Mouse (Mus musculus) liver, adult 2 months (tissue): ENCODE data around the gene Tubg2. TPM values are rescaled to one million over a fixed set of nuclear protein-coding genes. Genes with fewer than 3 reads are reported as not detected.
A peak's percentile ranks its signal among the peaks of the same experiment; 100 is the strongest.

Source experiments
- DNase-seq: peaks from one replicate; pipeline ENCODE4 v3.0.0-alpha.2; 2011; ENCODE audit warnings: low read depth, low spot score; ENCODE audit errors: extremely low read depth
- H3K27ac ChIP-seq: fragments of 200-500 bp; replicated peaks from 2 replicates; pipeline ENCODE4 v1.5.1; 2012; ENCODE audit warnings: low read depth, mild to moderate bottlenecking, control low read depth, inconsistent platforms, low read length; ENCODE audit not compliant: insufficient read depth
- H3K27me3 ChIP-seq: fragments of 200-500 bp; 2 replicates; pipeline ENCODE4 v1.6.1; 2012; ENCODE audit warnings: mild to moderate bottlenecking, moderate library complexity, low read length, inconsistent platforms; ENCODE audit not compliant: control insufficient read depth, insufficient read depth
- H3K36me3 ChIP-seq: fragments of 200-500 bp; 2 replicates; pipeline ENCODE4 v1.6.1; 2012; ENCODE audit warnings: low read length, inconsistent platforms; ENCODE audit not compliant: control insufficient read depth, insufficient read depth
- H3K4me1 ChIP-seq: fragments of 200-500 bp; 2 replicates; pipeline ENCODE4 v1.6.1; 2011; ENCODE audit warnings: low read length; ENCODE audit not compliant: control insufficient read depth, insufficient read depth
- H3K4me3 ChIP-seq: fragments of 200-500 bp; 2 replicates; pipeline ENCODE4 v1.5.1; 2011; ENCODE audit warnings: low read depth, mild to moderate bottlenecking, control low read depth, low read length, moderate library complexity; ENCODE audit not compliant: insufficient read depth
- H3K79me2 ChIP-seq: fragments of 200-500 bp; 2 replicates; pipeline ENCODE4 v1.6.1; 2012; ENCODE audit warnings: inconsistent platforms, mild to moderate bottlenecking, low read length, moderate library complexity; ENCODE audit not compliant: control insufficient read depth, insufficient read depth
- H3K9ac ChIP-seq: fragments of 200-500 bp; 2 replicates; pipeline ENCODE4 v1.6.1; 2012; ENCODE audit warnings: low read depth, mild to moderate bottlenecking, control low read depth, inconsistent platforms, low read length
- CTCF ChIP-seq: fragments of 200-500 bp; IDR thresholded peaks from 2 replicates; pipeline ENCODE4 v1.5.1; 2011; ENCODE audit warnings: low read depth, low read length, control low read depth
- POLR2A ChIP-seq: fragments of 200-500 bp; IDR thresholded peaks from 2 replicates; pipeline ENCODE4 v1.6.1; 2011; ENCODE audit warnings: low read length, control low read depth; ENCODE audit not compliant: insufficient read depth; ENCODE audit errors: extremely low read depth
- WGBS: fragments of 180-500 bp; shearing (Covaris S2); methylation state at CpG from one replicate; pipeline ENCODE4 v1.1.7; 2018; 5-methylcytosine and 5-hydroxymethylcytosine counted together
- polyA plus RNA-seq: library from polyadenylated mRNA; depleted of rRNA; stranded (reverse); fragments of >200 nt; gene quantifications from 2 replicates; pipeline ENCODE4 v1.2.3, GENCODE M21; 2012
- total RNA-seq: library from RNA; depleted of rRNA; stranded (reverse); fragments of >200 nt; gene quantifications from 2 replicates; pipeline ENCODE4 v1.2.3, GENCODE M21; 2014

Gene Tubg2
- total and polyA plus RNA-seq, 2 experiments, result 0.10 TPM; not detected in 1

DNA sequence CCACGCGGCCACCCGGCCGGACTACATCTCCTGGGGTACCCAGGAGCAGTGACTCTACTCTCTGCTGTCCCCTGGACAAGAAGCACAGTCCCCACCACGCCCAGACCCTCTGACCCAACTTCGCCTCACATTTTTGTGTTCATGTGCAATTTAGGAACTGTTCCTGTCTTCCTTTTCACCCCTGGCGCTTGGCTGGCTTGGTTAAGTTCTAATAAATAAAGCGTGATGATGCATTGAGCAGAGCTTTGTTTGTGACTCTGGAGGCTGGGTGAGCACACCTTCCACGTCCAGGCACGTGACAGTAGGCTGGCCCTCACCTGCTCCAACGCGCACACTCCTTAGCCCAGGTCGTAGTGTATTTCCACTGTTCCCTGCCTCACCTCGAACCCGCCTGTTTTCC is 5.8 kb downstream of the Tubg2 start:
- H3K9ac ChIP-seq, result no peak overlapping the region
- WGBS, result 94% methylated on average over 15 of the region's 15 CpGs
- H3K4me1 ChIP-seq, result no peaks in the 10 kb centered on the region; the same call in 1 of the 2 replicates
- H3K27ac ChIP-seq, result no peak overlapping the region
- DNase-seq, result no peak
- no peaks in the 10 kb centered on the region for H3K79me2 ChIP-seq
- peaks cover 22% of the 10 kb centered on the region for H3K36me3 ChIP-seq
- TF ChIP-seq CTCF (no peak), POLR2A (no peak)
- H3K27me3 ChIP-seq, result no peaks in the 10 kb centered on the region
- no peak overlapping the region for H3K4me3 ChIP-seq

- H3K27me3 ChIP-seq, result no peaks in the 10 kb centered on the region
- WGBS, result 59% methylated on average over 5 of the region's 5 CpGs
- DNase-seq, result no peak
- H3K4me3 ChIP-seq, result no peak overlapping the region
- H3K4me1 ChIP-seq, result no peaks in the 10 kb centered on the region; the same call in 1 of the 2 replicates
- peaks cover 25% of the 10 kb centered on the region for H3K36me3 ChIP-seq
- no peak overlapping the region for H3K9ac ChIP-seq
- TF ChIP-seq POLR2A (no peak), CTCF (no peak)
- no peaks in the 10 kb centered on the region for H3K79me2 ChIP-seq
- no peak overlapping the region for H3K27ac ChIP-seq
Observed at GRCm38 (mm10) chr11:101162301-101162700, 6.6 kb downstream of the Tubg2 start.

DNA sequence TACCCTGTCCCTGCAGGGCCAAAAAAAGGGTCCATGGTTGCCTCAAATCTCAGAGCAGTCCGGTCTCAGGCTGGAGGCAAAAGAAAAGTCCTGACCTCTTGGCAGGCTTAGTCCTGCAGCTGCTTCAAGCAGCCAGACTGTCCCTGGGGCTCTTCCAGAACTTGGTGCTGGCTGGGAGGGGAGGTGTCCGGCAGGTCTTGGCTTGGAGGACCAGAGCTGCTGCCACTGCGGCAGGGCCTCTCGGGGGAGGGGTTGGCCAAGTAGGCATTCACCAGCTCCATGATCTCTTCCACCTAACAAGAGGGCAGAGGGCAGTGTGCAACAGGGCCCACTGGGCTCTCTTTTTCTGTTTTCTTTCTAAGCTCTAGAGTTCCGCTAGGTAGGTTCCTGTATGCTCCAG is 7.1 kb downstream of the Tubg2 start:
- TF ChIP-seq POLR2A (no peak), CTCF (no peak)
- H3K79me2 ChIP-seq, result no peaks in the 10 kb centered on the region
- H3K4me3 ChIP-seq, result no peak overlapping the region
- 30% methylated on average over 5 of the region's 5 CpGs for WGBS
- H3K4me1 ChIP-seq, result no peaks in the 10 kb centered on the region; the same call in 1 of the 2 replicates
- peak; percentile 83 for DNase-seq
- H3K36me3 ChIP-seq, result peaks cover 29% of the 10 kb centered on the region
- no peak overlapping the region for H3K9ac ChIP-seq
- H3K27me3 ChIP-seq, result no peaks in the 10 kb centered on the region
- no peak overlapping the region for H3K27ac ChIP-seq

- DNase-seq, result no peak
- H3K4me3 ChIP-seq, result no peak overlapping the region
- H3K36me3 ChIP-seq, result peaks cover 32% of the 10 kb centered on the region
- TF ChIP-seq CTCF, result no peak
- H3K4me1 ChIP-seq, result no peaks in the 10 kb centered on the region; the same call in none of the 2 replicates
- WGBS, result 91% methylated on average over 49 of the region's 49 CpGs
- H3K79me2 ChIP-seq, result no peaks in the 10 kb centered on the region
- H3K9ac ChIP-seq, result no peak overlapping the region
- H3K27ac ChIP-seq, result no peak overlapping the region
- H3K27me3 ChIP-seq, result no peaks in the 10 kb centered on the region
Observed at GRCm38 (mm10) chr11:101163476-101164350, 8.0 kb downstream of the Tubg2 start.

DNA sequence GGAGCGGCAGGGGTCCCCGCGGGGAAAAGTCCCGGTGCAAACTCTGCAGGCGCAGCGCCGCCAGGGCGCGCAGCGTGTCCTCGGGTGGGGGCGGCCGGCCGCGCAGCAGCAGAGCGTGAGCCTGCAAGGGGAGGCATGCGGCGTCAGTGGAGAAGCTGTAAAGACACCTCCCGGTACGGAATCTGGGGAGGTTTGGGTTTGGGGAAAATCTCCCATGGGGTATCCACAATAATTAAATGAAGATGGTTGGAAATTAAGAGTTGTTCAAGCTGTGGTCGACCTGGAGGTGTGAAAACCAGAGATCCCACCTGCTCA is 8.6 kb downstream of the Tubg2 start:
- WGBS, result 92% methylated on average over 21 of the region's 21 CpGs
- peaks cover 32% of the 10 kb centered on the region for H3K36me3 ChIP-seq

More for the DNA sequence above, 8.6 kb downstream of the Tubg2 start:
- Histone ChIP-seq H3K4me3 (no peak overlapping the region), H3K27me3 (no peaks in the 10 kb centered on the region), H3K79me2 (peaks cover 3% of the 10 kb centered on the region; the same call in 1 of the 2 replicates), H3K4me1 (peaks cover under 1% of the 10 kb centered on the region), H3K27ac (no peak overlapping the region), H3K9ac (no peak overlapping the region)
- DNase-seq, result no peak
- TF ChIP-seq POLR2A (no peak), CTCF (no peak)
